Mouse (Mus musculus) layer of hippocampus, adult 9-10 months (tissue): ENCODE measurements around the gene Fam199x.

Experiments used
- DNase-seq: peaks from one replicate; pipeline ENCODE4 v3.0.0; 2022; ENCODE audit warnings: low spot score

Gene Fam199x

DNA sequence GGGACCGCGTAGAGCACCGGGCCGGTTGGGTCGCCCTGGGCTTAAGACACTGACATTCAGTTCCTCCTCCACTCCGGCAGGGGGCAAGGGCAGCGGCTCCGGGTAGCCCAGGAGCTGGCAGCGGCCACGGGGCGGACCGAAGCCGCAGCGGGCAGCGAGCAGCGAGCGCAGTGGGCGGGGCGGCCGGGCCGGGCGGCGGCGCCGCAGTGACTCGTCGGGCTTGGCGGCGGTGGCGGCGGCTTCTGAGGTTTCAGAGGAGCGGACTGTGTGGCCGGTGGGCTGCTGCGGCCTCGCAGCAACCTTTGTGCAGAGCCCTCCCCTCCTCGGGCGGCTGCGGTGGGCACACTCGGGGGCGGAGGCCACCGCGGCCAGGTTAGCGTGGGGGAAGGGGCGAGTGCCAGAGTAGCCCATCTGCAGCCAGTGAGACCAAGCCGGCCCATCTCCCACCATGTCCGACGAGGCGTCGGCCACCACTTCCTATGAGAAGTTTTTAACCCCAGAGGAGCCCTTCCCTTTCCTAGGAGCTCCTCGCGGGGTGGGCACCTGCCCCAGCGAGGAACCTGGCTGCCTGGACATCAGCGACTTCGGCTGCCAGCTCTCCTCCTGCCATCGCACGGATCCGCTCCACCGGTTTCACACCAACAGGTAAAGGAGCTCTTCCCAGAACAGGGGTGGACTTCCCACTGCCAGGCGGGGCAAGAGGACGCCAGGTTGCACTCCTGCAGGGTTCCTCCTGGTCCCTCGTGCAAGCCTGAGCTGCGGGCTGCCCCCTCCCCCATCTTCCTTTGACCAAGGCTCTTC lies at the start of gene Fam199x:
Fam199x (plus strand) TSS at position 170 of the 801 bp plus-strand sequence.
- DNase-seq = no peak

DNA sequence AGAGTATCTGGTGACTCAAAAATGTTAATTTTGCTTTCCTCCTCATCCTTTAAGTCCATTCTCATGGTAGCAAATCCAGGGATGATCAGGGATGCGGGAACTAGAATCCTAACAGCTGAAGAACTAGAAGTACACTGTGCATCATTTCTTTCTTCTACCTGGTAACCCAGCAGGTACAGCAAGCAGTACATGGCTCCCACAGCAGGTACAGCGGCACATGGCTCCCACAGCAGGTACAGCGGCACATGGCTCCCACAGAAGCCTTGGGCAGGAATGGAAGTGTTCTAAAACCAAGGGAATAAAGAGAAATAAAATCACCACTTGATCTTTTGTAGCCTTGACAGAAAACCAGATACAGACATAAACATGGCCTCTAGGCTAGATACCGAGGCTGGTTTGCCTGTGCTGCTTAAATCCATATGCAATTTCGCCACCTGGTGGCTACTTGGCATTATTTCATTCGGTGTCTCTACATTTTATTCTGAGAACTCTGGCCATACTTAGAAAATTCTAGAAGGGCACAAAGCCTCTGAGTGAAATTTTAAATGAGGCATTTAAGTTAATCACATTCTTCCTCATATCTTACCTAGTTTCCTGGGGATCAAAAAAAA lies 34.2 kb upstream of the Fam199x start:
- peak; percentile 35 for DNase-seq

DNA sequence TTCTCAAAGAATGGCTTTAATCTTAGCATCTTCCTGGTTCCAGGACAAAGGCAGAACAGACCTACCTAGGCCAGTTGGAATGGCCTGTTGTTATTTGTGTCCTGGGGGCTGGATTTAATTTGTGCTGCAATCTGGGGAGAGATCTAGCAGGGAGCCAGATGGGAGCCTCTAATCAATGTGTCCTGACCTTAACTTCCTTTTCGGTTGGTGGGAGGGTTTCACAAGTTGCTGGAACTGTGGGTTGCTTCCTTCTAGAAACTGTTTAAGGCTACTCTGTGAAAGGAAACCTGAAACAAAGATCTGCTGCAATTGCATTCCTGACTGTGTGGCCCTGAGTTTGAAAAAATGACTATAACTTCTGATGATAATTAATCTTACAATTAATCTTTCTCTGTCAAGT lies 31.7 kb upstream of the Fam199x start:
- DNase-seq = no peak

DNA sequence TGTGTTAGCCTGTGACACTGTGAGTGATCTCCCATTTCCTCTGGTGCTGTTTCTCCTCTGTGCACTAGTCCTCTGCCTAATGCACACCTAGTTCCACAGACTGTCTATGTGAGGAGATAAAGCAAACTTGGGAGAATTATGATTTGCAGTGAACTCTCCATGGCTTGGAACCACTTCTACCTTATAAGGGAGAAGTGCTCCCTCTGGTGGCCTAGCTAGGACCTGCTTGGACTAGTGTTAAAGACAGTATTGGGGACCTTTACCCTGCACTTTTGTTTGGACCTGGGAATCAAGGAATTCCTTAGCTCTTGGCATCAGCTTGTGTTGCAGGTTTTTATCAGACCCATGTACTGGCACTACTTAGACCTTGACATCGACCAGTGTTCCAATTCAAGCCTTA lies 30.1 kb upstream of the Fam199x start:
- DNase-seq = peak; percentile 61

DNA sequence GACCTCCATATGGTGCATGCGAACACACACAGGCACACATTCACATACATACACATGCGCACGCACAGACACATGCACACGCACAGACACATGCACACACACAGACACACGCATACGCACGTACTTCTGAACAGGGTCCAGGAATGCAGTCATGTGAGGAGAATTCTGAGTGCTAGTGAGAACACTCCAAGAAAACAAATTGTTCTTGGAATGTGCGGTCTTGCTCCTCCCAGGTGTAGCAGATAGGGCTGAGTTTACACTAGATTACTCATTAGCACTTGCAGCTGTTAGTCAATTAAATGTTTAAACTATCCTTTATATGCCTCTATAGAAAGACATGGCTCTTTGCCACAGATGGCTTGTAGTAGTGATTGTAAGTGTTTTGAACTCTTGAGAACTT lies 18.5 kb upstream of the Fam199x start:
- DNase-seq = no peak

DNA sequence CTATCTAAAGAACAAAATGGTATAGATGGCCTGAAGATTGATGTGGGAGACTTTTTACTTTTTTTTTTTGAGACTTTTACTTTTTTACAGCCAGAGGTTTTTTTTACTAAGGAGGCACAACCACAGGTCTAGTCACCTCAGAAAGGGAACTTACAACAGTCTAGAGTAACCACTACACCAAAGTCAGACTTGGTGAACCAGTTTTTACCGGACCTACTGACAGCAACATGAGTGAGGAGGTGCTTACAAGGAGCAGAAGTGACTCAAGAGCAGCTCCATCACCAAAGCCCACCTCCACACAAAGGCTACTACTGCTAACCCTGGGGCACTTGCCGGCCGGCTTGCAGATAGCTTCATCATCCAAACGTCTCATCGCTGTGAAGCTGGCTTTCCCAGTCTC lies 17.7 kb upstream of the Fam199x start:
- DNase-seq = no peak

DNA sequence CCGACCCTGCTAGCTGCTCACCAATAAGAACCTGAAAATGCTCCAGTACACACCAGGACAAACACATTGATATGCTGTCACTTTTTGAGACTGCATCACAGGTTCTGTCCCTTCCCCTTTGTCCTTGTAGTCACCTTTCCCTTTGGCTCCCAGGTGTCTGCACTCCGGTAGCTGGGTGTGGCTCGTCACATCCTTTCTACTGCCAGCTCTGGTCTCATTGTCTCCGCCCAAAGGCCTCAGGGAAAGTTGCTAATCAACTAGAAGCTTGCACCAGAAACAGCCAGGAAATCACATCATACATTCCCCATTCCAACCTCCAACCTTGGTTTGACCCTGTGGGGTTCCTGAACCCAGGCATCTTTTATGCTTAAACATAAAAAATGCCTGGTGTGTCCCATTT lies 15.1 kb upstream of the Fam199x start:
- no peak for DNase-seq

DNA sequence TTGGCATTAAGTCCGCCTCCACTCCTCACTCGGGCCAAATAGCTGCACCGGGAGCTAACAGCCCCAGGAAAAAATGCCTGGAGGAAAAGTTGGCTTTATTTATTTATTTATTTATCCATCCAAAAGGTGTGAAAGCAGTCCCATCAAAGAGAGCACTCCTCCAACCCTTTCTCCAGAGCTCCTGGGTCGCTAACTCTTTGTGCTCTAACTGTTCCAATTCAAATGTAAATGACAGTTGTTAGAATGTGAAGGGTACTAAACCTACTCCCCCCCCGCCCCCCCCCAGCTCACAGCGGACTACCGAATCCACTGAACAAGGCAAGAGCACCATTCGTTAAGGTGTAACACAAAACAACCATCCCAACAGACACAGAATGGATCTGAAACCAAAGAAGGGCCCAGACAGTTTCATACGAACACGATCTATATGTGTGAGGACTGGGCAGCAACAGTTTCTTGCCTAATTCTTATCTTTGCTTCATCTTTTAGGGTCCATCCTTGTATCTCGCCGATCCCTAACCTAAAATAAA lies 11.9 kb upstream of the Fam199x start:
- DNase-seq = no peak

DNA sequence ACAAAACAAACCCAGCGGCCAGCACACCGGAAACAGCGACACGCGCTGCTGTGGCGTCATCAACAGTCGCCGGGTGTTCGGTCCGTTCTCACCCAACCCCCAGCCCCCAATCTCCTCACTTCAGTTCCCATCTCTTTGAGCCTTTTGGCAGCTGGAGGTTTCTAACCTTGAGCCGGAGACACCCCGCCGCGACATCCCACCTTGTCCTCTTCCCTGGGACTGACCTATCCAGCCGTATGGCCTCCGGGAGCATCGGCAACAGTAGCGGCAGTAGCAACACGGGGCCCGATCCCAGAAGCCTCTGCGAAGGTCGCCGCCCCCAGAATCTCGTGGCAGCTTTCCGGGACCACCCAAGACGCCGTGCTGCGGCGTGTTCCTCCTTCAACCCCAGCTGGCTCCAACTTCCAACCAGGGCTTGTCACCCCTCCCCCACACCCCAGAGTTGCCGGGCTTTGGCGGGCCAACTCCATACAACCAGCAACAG lies 11.4 kb upstream of the Fam199x start, which contains the start of gene Slc25a53:
Slc25a53 (minus strand) TSS at position 303 of the 484 bp plus-strand sequence.
- DNase-seq = peak; percentile 35

DNA sequence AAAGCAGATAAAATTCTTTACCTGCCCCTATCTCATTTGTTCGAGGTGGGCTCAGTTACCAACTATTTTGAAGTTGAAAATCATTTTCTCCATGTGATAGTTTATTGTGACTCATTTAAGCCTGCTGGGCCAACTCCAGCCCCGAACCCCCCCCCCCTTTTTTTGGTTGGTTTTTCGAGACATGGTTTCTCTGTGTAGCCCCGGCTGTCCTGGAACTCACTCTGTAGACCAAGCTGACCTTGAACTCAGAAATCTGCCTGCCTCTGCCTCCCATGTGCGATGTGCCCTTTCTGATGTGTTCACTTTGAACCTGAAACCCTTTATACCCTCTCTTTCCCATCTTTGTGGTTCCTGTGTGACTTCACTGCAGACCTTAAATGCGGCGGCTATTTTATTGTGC lies 10.9 kb upstream of the Fam199x start:
- DNase-seq = no peak

DNA sequence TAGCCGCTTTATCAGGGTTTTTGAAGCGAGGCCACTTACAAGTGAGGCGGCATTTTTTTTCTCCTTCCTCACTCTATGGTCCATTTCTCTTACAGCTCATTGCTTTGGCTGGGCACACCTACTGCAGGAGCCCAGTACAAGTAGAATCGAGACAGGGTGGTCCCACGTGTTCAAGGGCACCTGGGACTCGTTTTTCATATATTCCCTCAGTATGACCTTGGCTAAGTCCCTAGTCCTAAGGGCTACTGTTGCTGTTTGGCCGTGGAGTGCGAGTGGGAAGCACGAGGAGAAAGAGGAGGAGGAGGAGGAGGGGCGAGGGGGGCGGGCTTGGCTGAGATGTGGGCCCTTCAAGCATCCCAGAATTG lies 352 bp upstream of the Fam199x start:
- no peak for DNase-seq

DNA sequence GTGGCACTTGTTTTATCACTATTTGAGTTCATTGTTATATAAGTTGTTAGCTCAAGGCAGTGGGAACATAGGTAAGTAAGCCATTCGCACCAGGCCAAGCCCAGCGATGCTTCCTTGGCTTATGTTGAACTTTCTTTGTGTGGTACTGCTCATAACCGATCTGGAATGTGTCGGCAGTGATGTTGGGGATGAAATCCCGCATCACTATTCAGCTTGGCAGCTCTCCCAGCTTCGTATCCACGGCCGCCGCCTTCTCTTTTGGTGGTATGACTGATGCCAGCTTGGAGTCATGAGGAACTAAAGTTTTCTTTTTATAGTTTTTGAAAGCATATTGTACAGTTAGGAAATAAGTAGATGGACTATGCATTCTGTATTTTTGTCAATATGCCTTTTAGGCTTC lies 13.8 kb downstream of the Fam199x start:
- no peak for DNase-seq

DNA sequence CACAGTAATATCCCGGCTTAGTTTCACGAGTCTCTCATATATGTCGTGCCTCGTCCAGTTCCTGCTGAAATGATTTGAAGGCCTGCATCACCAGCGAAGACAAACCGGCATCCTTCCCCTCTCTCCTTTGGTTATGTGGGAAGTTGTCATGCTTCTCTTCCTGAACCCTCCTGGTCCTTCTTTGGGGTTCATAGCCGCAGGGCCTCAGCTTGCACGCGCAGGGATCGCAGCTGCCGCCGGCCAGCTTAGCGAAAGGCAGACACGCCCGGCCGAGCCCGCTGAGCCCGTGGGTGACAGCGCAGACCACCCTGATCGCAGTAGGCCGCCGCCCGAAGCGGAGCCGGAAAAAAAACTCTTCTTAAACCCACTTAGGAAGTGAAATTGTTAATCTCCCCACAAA lies 55.1 kb downstream of the Fam199x start:
- DNase-seq = no peak

DNA sequence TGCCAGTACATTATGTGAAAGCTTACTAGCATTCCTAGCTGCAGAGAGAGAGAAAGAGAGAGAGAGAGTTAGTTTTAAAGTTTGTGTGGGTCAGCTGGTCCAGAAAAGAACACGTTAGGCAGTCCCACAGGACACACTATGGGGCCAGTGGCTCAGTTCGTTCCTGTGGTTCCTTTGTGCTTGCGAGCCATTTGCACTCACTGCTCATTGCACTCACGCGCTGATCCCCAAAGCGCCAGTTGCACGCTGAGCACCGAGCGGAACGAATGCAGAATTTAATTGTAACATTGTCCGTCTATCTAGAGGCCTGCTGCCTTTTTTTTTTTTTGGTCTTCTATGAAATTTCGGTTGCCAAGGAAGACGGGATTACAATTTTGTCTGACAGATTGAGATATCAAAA lies 57.1 kb downstream of the Fam199x start:
- DNase-seq = no peak

DNA sequence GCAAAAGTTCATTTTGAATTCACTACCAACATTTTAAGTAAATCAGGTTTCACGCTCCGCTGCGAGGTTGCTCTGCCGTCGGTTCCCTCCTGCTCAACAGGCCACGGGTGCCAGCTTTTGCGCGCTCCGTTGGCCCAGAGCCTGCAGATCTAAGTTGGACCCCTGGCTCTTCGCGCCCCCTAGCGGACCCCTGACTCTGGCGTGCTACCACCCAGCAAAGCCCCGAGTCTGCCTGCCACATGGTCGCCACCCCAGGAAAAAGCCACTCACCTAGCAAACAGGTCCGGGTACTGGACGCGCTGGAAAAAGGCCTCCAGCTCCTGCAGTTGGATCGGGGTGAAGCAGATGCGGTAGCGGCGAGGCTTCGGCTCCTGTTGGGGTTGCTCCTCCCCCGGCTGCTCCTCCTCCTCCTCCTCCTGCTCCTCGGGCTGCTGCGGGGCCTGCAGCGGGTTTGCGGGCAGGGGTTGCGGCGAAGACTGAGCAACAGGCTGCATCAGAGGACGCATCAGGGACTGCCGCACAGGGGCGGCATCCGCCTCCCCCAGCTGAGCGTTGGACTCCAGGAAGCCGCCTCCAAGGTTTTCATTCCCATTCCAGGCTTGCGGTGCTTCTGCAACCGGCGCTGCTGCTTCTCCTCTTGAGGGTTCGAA lies 68.8 kb downstream of the Fam199x start:
- DNase-seq = no peak

DNA sequence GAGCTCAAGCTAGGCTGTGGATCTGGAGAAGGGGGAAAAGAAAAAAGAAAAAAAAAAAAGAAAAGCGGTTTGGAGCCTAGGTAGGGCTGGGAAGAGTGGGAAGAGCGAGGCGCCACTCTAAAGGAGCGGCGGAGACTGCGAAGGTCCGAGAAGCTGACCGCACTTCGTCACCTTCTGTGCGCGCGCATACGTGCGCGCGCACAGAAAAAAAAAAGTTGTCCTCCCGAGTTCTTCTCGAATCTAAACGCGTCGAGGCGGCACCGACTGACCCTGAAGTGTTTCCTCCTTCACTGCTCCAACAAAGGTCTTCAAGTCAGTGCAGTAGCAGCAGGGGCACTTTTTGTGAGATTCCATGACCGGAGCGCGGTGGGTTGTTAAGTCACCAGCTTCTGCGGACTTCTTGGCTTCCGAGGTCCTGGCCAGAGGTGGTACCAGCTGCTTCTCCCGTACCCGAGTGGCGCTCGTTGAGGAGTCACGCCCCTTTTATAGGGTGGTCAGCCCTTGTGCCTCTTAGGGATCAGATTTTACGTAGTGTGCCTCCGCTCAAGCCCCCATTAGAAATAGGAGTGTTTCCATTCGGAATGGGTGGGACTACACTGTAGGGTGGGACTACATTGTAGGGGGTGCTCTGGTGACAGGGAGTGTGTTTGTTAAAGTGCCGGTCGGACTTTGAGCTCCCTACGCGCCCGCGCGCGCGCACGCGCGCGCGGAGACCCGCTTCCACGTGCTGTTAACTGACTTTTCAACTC lies 70.5 kb downstream of the Fam199x start:
- DNase-seq = no peak

DNA sequence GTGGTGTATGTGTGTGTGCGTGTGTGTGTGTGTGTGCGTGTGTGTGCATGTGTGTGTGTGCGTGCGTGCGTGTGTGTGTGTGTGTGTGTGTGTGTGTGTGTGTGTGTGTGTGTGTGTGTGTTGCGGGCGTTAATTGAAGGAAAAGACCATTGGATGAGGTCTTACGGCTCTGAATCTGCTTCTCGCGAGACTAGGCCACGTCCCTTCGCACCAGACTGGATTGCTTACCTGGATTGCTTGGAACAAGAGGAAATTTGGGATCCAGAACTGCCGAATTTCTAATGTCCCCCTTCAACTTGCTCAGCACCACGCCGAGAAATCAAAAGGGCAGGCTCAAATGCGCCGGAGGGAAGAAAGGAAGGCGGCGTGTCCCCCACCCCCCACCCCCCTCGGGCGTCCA lies 72.3 kb downstream of the Fam199x start, which contains the start of gene Esx1:
Esx1 (minus strand) TSS at position 366 of the 400 bp plus-strand sequence.
- no peak for DNase-seq

DNA sequence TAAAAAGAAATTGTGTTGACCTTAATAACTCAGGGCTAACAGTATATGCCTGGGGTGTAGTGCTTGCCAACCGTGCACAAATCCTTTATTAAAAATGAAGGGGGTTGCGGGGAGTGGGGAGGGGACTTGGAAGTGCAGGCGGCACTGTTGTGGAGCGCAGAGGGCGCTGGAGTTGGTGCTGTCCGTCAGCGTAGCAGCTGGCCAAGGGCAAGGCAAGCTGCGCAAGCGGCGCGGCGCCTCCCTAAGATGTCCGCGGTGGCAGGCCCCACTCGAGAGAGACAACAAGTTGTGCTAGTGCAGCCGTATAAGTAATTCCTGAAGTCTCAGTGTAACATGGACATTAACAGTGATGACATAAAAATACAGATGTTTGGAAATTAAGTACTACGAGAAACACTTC lies 78.1 kb downstream of the Fam199x start:
- DNase-seq = no peak
